Mouse (Mus musculus) heart, adult 11 months (tissue): Measurements from ENCODE around the gene Nhlh2.

Experiments used
- DNase-seq: peaks from one replicate; pipeline ENCODE4 v3.0.0; 2022

Nhlh2 gene

GRCm38 (mm10) chr3:102025659-102026058, 15.8 kb downstream of the Nhlh2 start:
- peak; percentile 54 for DNase-seq

GRCm38 (mm10) chr3:102027880-102028279, 18.0 kb downstream of the Nhlh2 start:
- peak; percentile 80 for DNase-seq

- DNase-seq, result peak; percentile 82
Measured at GRCm38 (mm10) chr3:102037806-102038205, 27.9 kb downstream of the Nhlh2 start.

GRCm38 (mm10) chr3:102038608-102039007, 28.7 kb downstream of the Nhlh2 start:
- no peak for DNase-seq

GRCm38 (mm10) chr3:102041632-102042031, 31.8 kb downstream of the Nhlh2 start:
- DNase-seq, result peak; percentile 41

GRCm38 (mm10) chr3:102045071-102045470, 35.2 kb downstream of the Nhlh2 start:
- peak; percentile 70 for DNase-seq

- DNase-seq, result no peak
Measured at GRCm38 (mm10) chr3:102047532-102047931, 37.7 kb downstream of the Nhlh2 start.

- peak; percentile 76 for DNase-seq
Measured at GRCm38 (mm10) chr3:102049207-102050104, 39.6 kb downstream of the Nhlh2 start.

- peak; percentile 2 for DNase-seq
Measured at GRCm38 (mm10) chr3:102052036-102052435, 42.2 kb downstream of the Nhlh2 start.

GRCm38 (mm10) chr3:102053293-102053692, 43.4 kb downstream of the Nhlh2 start:
- DNase-seq, result peak; percentile 29

- DNase-seq, result peak; percentile 58
Measured at GRCm38 (mm10) chr3:102055878-102056277, 46.0 kb downstream of the Nhlh2 start.

- no peak for DNase-seq
Measured at GRCm38 (mm10) chr3:102060065-102060464, 50.2 kb downstream of the Nhlh2 start.

- DNase-seq, result peak; percentile 96
Measured at GRCm38 (mm10) chr3:102061923-102062670, 52.2 kb downstream of the Nhlh2 start.

- DNase-seq, result no peak
Measured at GRCm38 (mm10) chr3:102062671-102063010, 52.8 kb downstream of the Nhlh2 start.

- peak; percentile 66 for DNase-seq
Measured at GRCm38 (mm10) chr3:102063273-102064120, 53.6 kb downstream of the Nhlh2 start.

GRCm38 (mm10) chr3:102064566-102064965, 54.7 kb downstream of the Nhlh2 start:
- peak; percentile 93 for DNase-seq
